Mouse (Mus musculus) bone marrow macrophage, adult 2 months (primary cell): ENCODE data around the gene Fes.

Experiments used
- CTCF ChIP-seq: IDR thresholded peaks from 2 replicates; pipeline ENCODE4 v1.5.1; 2012; ENCODE audit warnings: low read depth, mild to moderate bottlenecking, low read length, moderate library complexity
- POLR2A ChIP-seq: IDR thresholded peaks from 2 replicates; pipeline ENCODE4 v1.6.1; 2012; ENCODE audit warnings: mild to moderate bottlenecking, low read depth, low read length, borderline replicate concordance

- TF ChIP-seq POLR2A (no peak), CTCF (no peak)
Observed at GRCm38 (mm10) chr7:80343270-80344018, 44.3 kb downstream of the Fes start.
